Mouse (Mus musculus): ENCODE results near the gene Pgap3.
A peak's percentile ranks its signal among the peaks of the same experiment; 100 is the strongest.

DNA sequence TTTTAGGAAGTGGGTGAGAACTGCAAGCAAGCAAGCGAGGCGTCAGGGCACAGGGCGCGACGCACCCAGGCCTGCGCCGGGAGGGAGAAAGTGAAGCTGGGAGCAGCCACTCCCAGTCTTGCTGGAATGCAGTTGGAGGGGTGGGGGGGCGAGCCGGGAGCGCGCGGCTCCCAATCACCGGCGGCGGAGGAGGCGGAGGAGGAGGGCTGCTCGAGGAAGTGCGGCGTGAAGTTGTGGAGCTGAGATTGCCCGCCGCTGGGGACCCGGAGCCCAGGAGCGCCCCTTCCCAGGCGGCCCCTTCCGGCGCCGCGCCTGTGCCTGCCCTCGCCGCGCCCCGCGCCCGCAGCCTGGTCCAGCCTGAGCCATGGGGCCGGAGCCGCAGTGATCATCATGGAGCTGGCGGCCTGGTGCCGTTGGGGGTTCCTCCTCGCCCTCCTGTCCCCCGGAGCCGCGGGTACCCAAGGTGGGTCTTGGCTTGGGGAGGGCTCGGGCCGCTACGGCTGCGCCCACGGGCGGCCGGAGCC is 12.0 kb upstream of the Pgap3 start, which contains the start of gene Erbb2:
- TF ChIP-seq CTCF (IDR thresholded peaks at IDR 0.05; ENCODE audit: insufficient read depth, low read length) (no peak), POLR2A (IDR thresholded peaks at IDR 0.05; ENCODE audit: borderline replicate concordance, extremely low read depth, low read depth, low read length) (peak; percentile 85; the same call in 1 of the 2 replicates)
